Mouse (Mus musculus) stomach, postnatal 0 days (tissue): ENCODE results near the gene 1700025C18Rik.

Experiments used
- CTCF ChIP-seq: IDR thresholded peaks from 2 replicates; pipeline ENCODE4 v1.5.1; 2016; ENCODE audit warnings: antibody characterized with exemption, low read depth, mild to moderate bottlenecking, moderate library complexity
- EP300 ChIP-seq: optimal IDR thresholded peaks from 2 replicates; pipeline ENCODE3; 2016; ENCODE audit warnings: antibody characterized with exemption

DNA sequence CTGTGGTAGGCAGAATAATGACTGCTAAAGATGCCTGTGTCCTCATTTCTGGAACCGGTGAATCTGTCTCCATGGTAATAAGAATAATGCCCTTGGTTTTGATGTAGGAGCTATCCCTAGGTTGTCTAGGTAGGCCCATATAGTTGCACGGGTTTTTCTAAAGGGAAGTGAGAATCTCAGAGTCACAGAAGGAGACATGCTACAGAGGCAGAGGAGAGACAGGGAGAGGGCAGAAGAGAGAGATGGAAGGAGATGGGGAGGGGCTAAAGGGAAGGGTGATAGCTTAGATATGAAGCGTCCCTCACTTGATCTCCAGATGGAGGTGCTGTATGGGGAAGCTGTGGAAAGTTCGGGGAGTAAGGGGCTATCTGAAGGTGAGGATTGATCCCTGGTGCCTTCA lies 53.1 kb downstream of the 1700025C18Rik start:
- TF ChIP-seq EP300 (no peak), CTCF (no peak)
